Mouse (Mus musculus) erythroblast, embryonic 14.5 days (primary cell): ENCODE measurements around the gene Ppfia3. TPM values are rescaled to one million over a fixed set of nuclear protein-coding genes. Genes with fewer than 3 reads are reported as not detected.

Experiments
- H3K27me3 ChIP-seq: 2 replicates; pipeline ENCODE4 v1.6.1; 2012; ENCODE audit warnings: inconsistent platforms; ENCODE audit not compliant: control insufficient read depth
- H3K36me3 ChIP-seq: 2 replicates; pipeline ENCODE4 v1.6.1; 2012; ENCODE audit warnings: mild to moderate bottlenecking, inconsistent platforms; ENCODE audit not compliant: control insufficient read depth
- H3K4me1 ChIP-seq: 2 replicates; pipeline ENCODE4 v1.6.1; 2012; ENCODE audit warnings: inconsistent platforms; ENCODE audit not compliant: control insufficient read depth
- H3K4me3 ChIP-seq: replicated peaks from 2 replicates; pipeline ENCODE3; 2012; ENCODE audit warnings: moderate library complexity, mild to moderate bottlenecking, inconsistent platforms
- H3K9me3 ChIP-seq: 2 replicates; pipeline ENCODE4 v1.6.1; 2012; ENCODE audit warnings: low read length, inconsistent platforms, mixed read lengths; ENCODE audit not compliant: control insufficient read depth
- GATA1 ChIP-seq: IDR thresholded peaks from 2 replicates; pipeline ENCODE4 v1.6.1; 2012; ENCODE audit warnings: low read length, inconsistent platforms, mixed read lengths
- TAL1 ChIP-seq: IDR thresholded peaks from 3 replicates; pipeline ENCODE4 v1.6.1; 2012; ENCODE audit warnings: low read length, inconsistent platforms, mixed read lengths
- polyA plus RNA-seq: library from polyadenylated mRNA; stranded (reverse); fragments of >175 nt; gene quantifications from 2 replicates; pipeline ENCODE4 v1.2.3, GENCODE M21; 2012

Gene Ppfia3
- polyA plus RNA-seq, 1 experiment = 0.13 TPM

GRCm38 (mm10) chr7:45338161-45338911 is 28.5 kb downstream of the Ppfia3 start:
- peaks cover 75% of the 10 kb centered on the region for H3K27me3 ChIP-seq
- no peaks in the 10 kb centered on the region for H3K36me3 ChIP-seq
- TF ChIP-seq TAL1 = no peak
- no peak for TF ChIP-seq GATA1
- H3K4me1 ChIP-seq = peaks cover 54% of the 10 kb centered on the region
- H3K9me3 ChIP-seq = no peaks in the 10 kb centered on the region
- no peak overlapping the region for H3K4me3 ChIP-seq

GRCm38 (mm10) chr7:45337469-45337868 is 29.4 kb downstream of the Ppfia3 start:
- Histone ChIP-seq H3K36me3 (no peaks in the 10 kb centered on the region), H3K4me3 (no peak overlapping the region), H3K4me1 (peaks cover 59% of the 10 kb centered on the region), H3K27me3 (peaks cover 81% of the 10 kb centered on the region), H3K9me3 (no peaks in the 10 kb centered on the region)
- TF ChIP-seq TAL1 (no peak), GATA1 (no peak)

GRCm38 (mm10) chr7:45336319-45336718 is 30.5 kb downstream of the Ppfia3 start:
- Histone ChIP-seq H3K36me3 (no peaks in the 10 kb centered on the region), H3K4me1 (peaks cover 47% of the 10 kb centered on the region), H3K27me3 (peaks cover 88% of the 10 kb centered on the region), H3K9me3 (no peaks in the 10 kb centered on the region; the same call in 1 of the 2 replicates), H3K4me3 (no peak overlapping the region)
- TF ChIP-seq GATA1 (no peak), TAL1 (no peak)

GRCm38 (mm10) chr7:45335056-45335455 is 31.8 kb downstream of the Ppfia3 start, which contains the start of gene Hrc:
Gene Hrc, plus strand, starts transcription at chr7:45335290.
- no peaks in the 10 kb centered on the region for H3K36me3 ChIP-seq
- TF ChIP-seq GATA1 (no peak), TAL1 (no peak)
- H3K9me3 ChIP-seq = no peaks in the 10 kb centered on the region; the same call in 1 of the 2 replicates
- peaks cover 35% of the 10 kb centered on the region for H3K4me1 ChIP-seq
- peaks cover 80% of the 10 kb centered on the region for H3K27me3 ChIP-seq
- H3K4me3 ChIP-seq = no peak within 1 kb of the TSS

- TF ChIP-seq TAL1 (no peak), GATA1 (no peak)
- H3K4me3 ChIP-seq = no peak overlapping the region
Observed at GRCm38 (mm10) chr7:45334605-45335004, 32.2 kb downstream of the Ppfia3 start.

GRCm38 (mm10) chr7:45333431-45333982 is 33.3 kb downstream of the Ppfia3 start, which contains the start of gene Trpm4:
Gene Trpm4, minus strand, starts transcription at chr7:45333780.
- H3K9me3 ChIP-seq = no peaks in the 10 kb centered on the region; the same call in 1 of the 2 replicates
- TF ChIP-seq TAL1 = no peak
- TF ChIP-seq GATA1 = no peak
- peaks cover 64% of the 10 kb centered on the region for H3K27me3 ChIP-seq
- H3K36me3 ChIP-seq = no peaks in the 10 kb centered on the region
- H3K4me3 ChIP-seq = peak within 1 kb of the TSS; percentile 52
- peaks cover 19% of the 10 kb centered on the region for H3K4me1 ChIP-seq

More at GRCm38 (mm10) chr7:45334605-45335004, 32.2 kb downstream of the Ppfia3 start:
- no peaks in the 10 kb centered on the region; the same call in 1 of the 2 replicates for H3K9me3 ChIP-seq
- no peaks in the 10 kb centered on the region for H3K36me3 ChIP-seq
- peaks cover 75% of the 10 kb centered on the region for H3K27me3 ChIP-seq
- peaks cover 30% of the 10 kb centered on the region for H3K4me1 ChIP-seq

GRCm38 (mm10) chr7:45332685-45333425 is 34.0 kb downstream of the Ppfia3 start:
- TF ChIP-seq TAL1 = no peak
- TF ChIP-seq GATA1 = no peak
- H3K4me3 ChIP-seq = peak overlapping the region; percentile 52
- peaks cover 58% of the 10 kb centered on the region for H3K27me3 ChIP-seq
- no peaks in the 10 kb centered on the region for H3K36me3 ChIP-seq
- H3K9me3 ChIP-seq = no peaks in the 10 kb centered on the region; the same call in 1 of the 2 replicates
- peaks cover 13% of the 10 kb centered on the region for H3K4me1 ChIP-seq

- H3K27me3 ChIP-seq = peaks cover 45% of the 10 kb centered on the region
- H3K4me1 ChIP-seq = peaks cover 10% of the 10 kb centered on the region
- no peaks in the 10 kb centered on the region for H3K36me3 ChIP-seq
- TF ChIP-seq TAL1 (no peak), GATA1 (no peak)
- H3K4me3 ChIP-seq = no peak overlapping the region
- peaks cover 3% of the 10 kb centered on the region for H3K9me3 ChIP-seq
Observed at GRCm38 (mm10) chr7:45331502-45331901, 35.3 kb downstream of the Ppfia3 start.
